Mouse (Mus musculus) small intestine, adult 2 months (tissue): ENCODE measurements around the gene Zfpm1.

Source experiments
- CTCF ChIP-seq: fragments of 200-500 bp; IDR thresholded peaks from 2 replicates; pipeline ENCODE4 v1.5.1; 2012; ENCODE audit warnings: low read depth, mild to moderate bottlenecking, control low read depth, inconsistent platforms, low read length, moderate library complexity, mixed read lengths; ENCODE audit not compliant: insufficient replicate concordance, insufficient read length; ENCODE audit errors: extremely low read depth
- POLR2A ChIP-seq: fragments of 200-500 bp; IDR thresholded peaks from 2 replicates; pipeline ENCODE4 v1.6.1; 2012; ENCODE audit warnings: low read depth, mild to moderate bottlenecking, control low read depth, inconsistent platforms, low read length, moderate library complexity

- TF ChIP-seq POLR2A (no peak), CTCF (no peak)
These were observed 41.5 kb upstream of the Zfpm1 start for GRCm38 (mm10) chr8:122240241-122241026.
